8 mouse cellular contexts compared by ENCODE assay signal in genomic region chr1:176697091-176697490, GRCm38 (mm10).
DNase-seq lines count a peak whose midpoint lies in the region; ATAC-seq and TF ChIP-seq lines count a peak whose summit lies in the region.

No protein-coding gene starts in this region.

- no peaks in the 10 kb centered on the region for H3K27me3 ChIP-seq in hindbrain, postnatal 0 days (ENCODE audit: insufficient read depth, low read length)

- ATAC-seq in hindbrain, postnatal 0 days = no peak
- peak; percentile 81 for ATAC-seq in megakaryocyte progenitor cell, adult 5-6 weeks (replicated peaks; ENCODE audit: poor library complexity)

- no peak overlapping the region for H3K4me3 ChIP-seq in hindbrain, postnatal 0 days (ENCODE audit: low read length)

- no peaks in the 10 kb centered on the region for H3K9me3 ChIP-seq in hindbrain, postnatal 0 days (ENCODE audit: low read length)

- no peak overlapping the region for H3K4me2 ChIP-seq in hindbrain, postnatal 0 days (ENCODE audit: low read depth, low read length)

- 28% methylated on average over 7 of the region's 7 CpGs for WGBS in hindbrain, postnatal 0 days

- H3K9ac ChIP-seq in hindbrain, postnatal 0 days (replicated peaks; ENCODE audit: low read length) = no peak overlapping the region

- no peaks in the 10 kb centered on the region for H3K36me3 ChIP-seq in hindbrain, postnatal 0 days (ENCODE audit: insufficient read depth, low read length)

- no peak for TF ChIP-seq CTCF in hindbrain, postnatal 0 days (IDR thresholded peaks at IDR 0.05; ENCODE audit: low read depth)

- H3K4me1 ChIP-seq in hindbrain, postnatal 0 days (ENCODE audit: insufficient read depth, low read length) = no peaks in the 10 kb centered on the region

- peak; percentile 13 for DNase-seq in heart, adult 8-10 months (ENCODE audit: low spot score)
- no peak for DNase-seq in heart, postnatal 25 days (ENCODE audit: low spot score)
- DNase-seq in B cell, adult 2 months = peak; percentile 27 to 37
- peak; percentile 72 to 74 for DNase-seq in adrenal gland, postnatal 36 days
- peak; percentile 43 for DNase-seq in hindbrain, postnatal 0 days (ENCODE audit: low spot score)
- no peak for DNase-seq in left cerebral cortex, adult 8-10 months (ENCODE audit: low spot score in 2 of 2)
- DNase-seq in left cerebral cortex, postnatal 25 days (ENCODE audit: low spot score in 2 of 2) = no peak

- intact Hi-C loops in heart, postnatal 25 days (cut with DNase I) = no loop called here
- intact Hi-C loops in left cerebral cortex, postnatal 25 days (cut with DNase I) = loop anchor here (5.0 kb wide), 1 partner anchor 1070 kb away; the partner anchor contains the start of gene Fh1

- H3K27ac ChIP-seq in hindbrain, postnatal 0 days = no peak overlapping the region

Comparison
In these comparisons a context has a peak if more than half of its experiments do, and no peak if none do; other contexts are left out.
1. DNase-seq: peak in heart, adult 8-10 months (single experiment), B cell, adult 2 months (2 of 2), adrenal gland, postnatal 36 days (2 of 2) and hindbrain, postnatal 0 days (single experiment); none in heart, postnatal 25 days (single experiment), left cerebral cortex, adult 8-10 months (0 of 2) and left cerebral cortex, postnatal 25 days (0 of 2).